Mouse (Mus musculus): Measurements from ENCODE around the gene Apc2.

Gene Apc2

GRCm38 (mm10) chr10:80294311-80294710, 1.5 kb upstream of the Apc2 start:
- peak; percentile 48 for DNase-seq (ENCODE audit: low spot score)

- DNase-seq (ENCODE audit: low spot score): no peak
These were observed 931 bp upstream of the Apc2 start for GRCm38 (mm10) chr10:80294788-80295303.

- DNase-seq (ENCODE audit: low spot score): no peak
These were observed 1.0 kb downstream of the Apc2 start for GRCm38 (mm10) chr10:80296824-80297223.

- DNase-seq (ENCODE audit: low spot score): no peak
These were observed 1.9 kb downstream of the Apc2 start for GRCm38 (mm10) chr10:80297526-80298133.

- no peak for DNase-seq (ENCODE audit: low spot score)
These were observed 2.9 kb downstream of the Apc2 start for GRCm38 (mm10) chr10:80298571-80299281.

- no peak for DNase-seq (ENCODE audit: low spot score)
These were observed 3.5 kb downstream of the Apc2 start for GRCm38 (mm10) chr10:80299301-80299700.

- DNase-seq (ENCODE audit: low spot score): no peak
These were observed 4.0 kb downstream of the Apc2 start for GRCm38 (mm10) chr10:80299824-80300223.

GRCm38 (mm10) chr10:80300672-80301181, 5.0 kb downstream of the Apc2 start:
- DNase-seq (ENCODE audit: low spot score): no peak

GRCm38 (mm10) chr10:80301256-80302081, 5.7 kb downstream of the Apc2 start:
- no peak for DNase-seq (ENCODE audit: low spot score)

- no peak for DNase-seq (ENCODE audit: low spot score)
These were observed 6.2 kb downstream of the Apc2 start for GRCm38 (mm10) chr10:80302082-80302355.

GRCm38 (mm10) chr10:80302471-80302881, 6.7 kb downstream of the Apc2 start:
- peak; percentile 94 for DNase-seq (ENCODE audit: low spot score)

- DNase-seq (ENCODE audit: low spot score): no peak
These were observed 8.7 kb downstream of the Apc2 start for GRCm38 (mm10) chr10:80304458-80304857.

GRCm38 (mm10) chr10:80304862-80305261, 9.1 kb downstream of the Apc2 start:
- no peak for DNase-seq (ENCODE audit: low spot score)

- no peak for DNase-seq (ENCODE audit: low spot score)
These were observed 15.8 kb downstream of the Apc2 start for GRCm38 (mm10) chr10:80311560-80311959.

GRCm38 (mm10) chr10:80312586-80313504, 17.1 kb downstream of the Apc2 start:
- DNase-seq (ENCODE audit: low spot score): no peak

GRCm38 (mm10) chr10:80313627-80314201, 17.9 kb downstream of the Apc2 start:
- DNase-seq (ENCODE audit: low spot score): no peak

- no peak for DNase-seq (ENCODE audit: low spot score)
These were observed 18.8 kb downstream of the Apc2 start for GRCm38 (mm10) chr10:80314494-80315001.

- DNase-seq (ENCODE audit: low spot score): no peak
These were observed 19.5 kb downstream of the Apc2 start for GRCm38 (mm10) chr10:80315315-80315714.

- DNase-seq (ENCODE audit: low spot score): no peak
These were observed 20.6 kb downstream of the Apc2 start for GRCm38 (mm10) chr10:80316359-80316781.

GRCm38 (mm10) chr10:80317011-80317410, 21.2 kb downstream of the Apc2 start:
- DNase-seq (ENCODE audit: low spot score): no peak

GRCm38 (mm10) chr10:80320340-80320760, 24.6 kb downstream of the Apc2 start, which contains the start of gene 2310011J03Rik:
2310011J03Rik (minus strand) TSS chr10:80320537.
- DNase-seq (ENCODE audit: low spot score): peak; percentile 94

Measured in adipocyte (in vitro differentiated cells).